Mouse (Mus musculus): ENCODE results near the gene Cd300e.

GRCm38 (mm10) chr11:115075407-115075806, 13.4 kb upstream of the Cd300e start:
- TF ChIP-seq CTCF (IDR thresholded peaks at IDR 0.05; ENCODE audit: borderline replicate concordance, insufficient read depth, low read depth, low read length) (no peak), POLR2A (IDR thresholded peaks at IDR 0.05; ENCODE audit: borderline replicate concordance, insufficient read depth, low read length) (no peak)

Data from cerebellum, adult 2 months (tissue).